Mouse (Mus musculus) midbrain, embryonic 13.5 days (tissue): Measurements from ENCODE around the gene Cbx2. TPM values are rescaled to one million over a fixed set of nuclear protein-coding genes. Genes with fewer than 3 reads are reported as not detected.

Experiments
- ATAC-seq: fragments of 200-750 bp; cut with Nextera tagmentation; 2 replicates; pipeline ENCODE4 v1.8.0; 2017; ENCODE audit warnings: mild to moderate bottlenecking, moderate TSS enrichment, moderate library complexity
- H3K27ac ChIP-seq: fragments of 300-500 bp; sonication (generic); 2 replicates; pipeline ENCODE4 v1.5.1; 2015; ENCODE audit warnings: inconsistent platforms, mild to moderate bottlenecking, moderate library complexity
- H3K27me3 ChIP-seq: fragments of 300-500 bp; sonication (generic); 2 replicates; pipeline ENCODE4 v1.6.1; 2015; ENCODE audit warnings: mild to moderate bottlenecking, inconsistent platforms
- H3K36me3 ChIP-seq: fragments of 300-500 bp; sonication (generic); 2 replicates; pipeline ENCODE4 v1.6.1; 2015; ENCODE audit warnings: mild to moderate bottlenecking, inconsistent platforms
- H3K4me1 ChIP-seq: fragments of 300-500 bp; sonication (generic); replicated peaks from 2 replicates; pipeline ENCODE4 v1.6.1; 2015; ENCODE audit warnings: inconsistent platforms
- H3K4me2 ChIP-seq: fragments of 300-500 bp; sonication (generic); replicated peaks from 2 replicates; pipeline ENCODE4 v1.6.1; 2015; ENCODE audit warnings: moderate library complexity, mild to moderate bottlenecking, inconsistent platforms
- H3K4me3 ChIP-seq: fragments of 300-500 bp; sonication (generic); replicated peaks from 2 replicates; pipeline ENCODE4 v1.5.1; 2015; ENCODE audit warnings: mild to moderate bottlenecking, inconsistent platforms
- H3K9ac ChIP-seq: fragments of 300-500 bp; sonication (generic); replicated peaks from 2 replicates; pipeline ENCODE4 v1.6.1; 2015; ENCODE audit warnings: mild to moderate bottlenecking, inconsistent platforms
- H3K9me3 ChIP-seq: fragments of 300-500 bp; sonication (generic); 2 replicates; pipeline ENCODE4 v1.6.1; 2016; ENCODE audit warnings: mild to moderate bottlenecking, inconsistent platforms
- WGBS: fragments of 180-500 bp; shearing (Covaris S2); methylation state at CpG from one replicate; pipeline ENCODE4 v1.1.7; 2015; 5-methylcytosine and 5-hydroxymethylcytosine counted together
- polyA plus RNA-seq: library from polyadenylated mRNA; unstranded; fragments of >200 nt; fragmentation: Nextera tagmentation; extraction: Ambion mirVana; gene quantifications from 2 replicates; pipeline ENCODE4 v1.2.1, GENCODE M21; 2015

Gene Cbx2
- polyA plus RNA-seq, 1 experiment from 2014 or later = 34.7 TPM

- H3K27ac ChIP-seq = no peak overlapping the region
- H3K4me3 ChIP-seq = peak overlapping the region; percentile 49
- peak overlapping the region; percentile 92 for H3K4me2 ChIP-seq
- peaks cover 66% of the 10 kb centered on the region for H3K4me1 ChIP-seq
- H3K9ac ChIP-seq = peak overlapping the region; percentile 95
- ATAC-seq = no peak
- no peaks in the 10 kb centered on the region for H3K36me3 ChIP-seq
- peaks cover 74% of the 10 kb centered on the region for H3K27me3 ChIP-seq
- under 1% methylated on average over 32 of the region's 32 CpGs for WGBS
- no peaks in the 10 kb centered on the region for H3K9me3 ChIP-seq
Observed at GRCm38 (mm10) chr11:119055571-119056131, 32.9 kb downstream of the Cbx2 start.

GRCm38 (mm10) chr11:119056301-119057211 lies 33.8 kb downstream of the Cbx2 start:
- H3K4me2 ChIP-seq = peak overlapping the region; percentile 92

GRCm38 (mm10) chr11:119057291-119057690 lies 34.5 kb downstream of the Cbx2 start:
- peak overlapping the region; percentile 95 for H3K9ac ChIP-seq
- peak overlapping the region; percentile 92 for H3K4me2 ChIP-seq
- WGBS = 4% methylated on average over 9 of the region's 9 CpGs
- H3K9me3 ChIP-seq = no peaks in the 10 kb centered on the region
- H3K4me1 ChIP-seq = peaks cover 59% of the 10 kb centered on the region
- peak overlapping the region; percentile 49 for H3K4me3 ChIP-seq
- no peak for ATAC-seq
- H3K27ac ChIP-seq = peak overlapping the region; percentile 91
- H3K36me3 ChIP-seq = no peaks in the 10 kb centered on the region
- peaks cover 74% of the 10 kb centered on the region for H3K27me3 ChIP-seq

More at GRCm38 (mm10) chr11:119056301-119057211, 33.8 kb downstream of the Cbx2 start:
- ATAC-seq = peak; percentile 21
- no peaks in the 10 kb centered on the region for H3K9me3 ChIP-seq
- peak overlapping the region; percentile 91 for H3K27ac ChIP-seq
- H3K36me3 ChIP-seq = no peaks in the 10 kb centered on the region
- under 1% methylated on average over 64 of the region's 65 CpGs for WGBS
- H3K9ac ChIP-seq = peak overlapping the region; percentile 95
- H3K4me1 ChIP-seq = peaks cover 66% of the 10 kb centered on the region
- H3K4me3 ChIP-seq = peak overlapping the region; percentile 49
- H3K27me3 ChIP-seq = peaks cover 74% of the 10 kb centered on the region

GRCm38 (mm10) chr11:119058041-119058995 lies 35.6 kb downstream of the Cbx2 start:
- peaks cover 50% of the 10 kb centered on the region for H3K4me1 ChIP-seq
- H3K4me2 ChIP-seq = peak overlapping the region; percentile 92
- peak overlapping the region; percentile 49 for H3K4me3 ChIP-seq
- H3K27me3 ChIP-seq = peaks cover 75% of the 10 kb centered on the region
- H3K9me3 ChIP-seq = no peaks in the 10 kb centered on the region
- WGBS = 2% methylated on average over 58 of the region's 58 CpGs
- H3K27ac ChIP-seq = no peak overlapping the region
- H3K36me3 ChIP-seq = no peaks in the 10 kb centered on the region
- ATAC-seq = no peak
- H3K9ac ChIP-seq = 0 out of 2 replicates have a peak overlapping the region, but pooled peaks have one; percentile 14

GRCm38 (mm10) chr11:119059256-119059655 lies 36.5 kb downstream of the Cbx2 start:
- H3K9me3 ChIP-seq = no peaks in the 10 kb centered on the region
- 13% methylated on average over 3 of the region's 3 CpGs for WGBS
- peaks cover 77% of the 10 kb centered on the region for H3K27me3 ChIP-seq
- H3K4me3 ChIP-seq = no peak overlapping the region
- no peak for ATAC-seq
- H3K27ac ChIP-seq = no peak overlapping the region
- H3K4me1 ChIP-seq = peaks cover 45% of the 10 kb centered on the region
- H3K4me2 ChIP-seq = 0 out of 2 replicates have a peak overlapping the region, but pooled peaks have one; percentile 92
- no peaks in the 10 kb centered on the region for H3K36me3 ChIP-seq
- H3K9ac ChIP-seq = 0 out of 2 replicates have a peak overlapping the region, but pooled peaks have one; percentile 14

GRCm38 (mm10) chr11:119066841-119067240 lies 44.1 kb downstream of the Cbx2 start:
- Histone ChIP-seq H3K9ac (no peak overlapping the region), H3K36me3 (no peaks in the 10 kb centered on the region), H3K27ac (no peak overlapping the region), H3K9me3 (peaks cover 4% of the 10 kb centered on the region; the same call in 1 of the 2 replicates), H3K4me1 (no peaks in the 10 kb centered on the region), H3K4me2 (no peak overlapping the region), H3K27me3 (peaks cover 20% of the 10 kb centered on the region), H3K4me3 (no peak overlapping the region)
- ATAC-seq = no peak
- 78% methylated on average over 8 of the region's 8 CpGs for WGBS

- H3K9ac ChIP-seq = no peak overlapping the region
- ATAC-seq = no peak
- H3K27me3 ChIP-seq = 0 out of 2 replicates have a peak, but pooled peaks cover 3% of the 10 kb centered on the region
- no peak overlapping the region for H3K27ac ChIP-seq
- H3K4me2 ChIP-seq = no peak overlapping the region
- WGBS = 85% methylated on average over 7 of the region's 7 CpGs
- H3K36me3 ChIP-seq = no peaks in the 10 kb centered on the region
- 0 out of 2 replicates have a peak, but pooled peaks cover 9% of the 10 kb centered on the region for H3K4me1 ChIP-seq
- H3K4me3 ChIP-seq = no peak overlapping the region
- peaks cover 4% of the 10 kb centered on the region; the same call in 1 of the 2 replicates for H3K9me3 ChIP-seq
Observed at GRCm38 (mm10) chr11:119072239-119072638, 49.5 kb downstream of the Cbx2 start.

- Histone ChIP-seq H3K9ac (no peak overlapping the region), H3K4me1 (peaks cover 13% of the 10 kb centered on the region), H3K4me3 (no peak overlapping the region), H3K9me3 (peaks cover 4% of the 10 kb centered on the region), H3K27me3 (0 out of 2 replicates have a peak, but pooled peaks cover 3% of the 10 kb centered on the region), H3K36me3 (no peaks in the 10 kb centered on the region), H3K4me2 (no peak overlapping the region), H3K27ac (no peak overlapping the region)
- ATAC-seq = no peak
- 73% methylated on average over 6 of the region's 6 CpGs for WGBS
Observed at GRCm38 (mm10) chr11:119072986-119073385, 50.2 kb downstream of the Cbx2 start.

- WGBS = 71% methylated on average over 6 of the region's 6 CpGs
- H3K27ac ChIP-seq = no peak overlapping the region
- no peak for ATAC-seq
Observed at GRCm38 (mm10) chr11:119073876-119074433, 51.2 kb downstream of the Cbx2 start.

GRCm38 (mm10) chr11:119075805-119076204 lies 53.0 kb downstream of the Cbx2 start:
- no peaks in the 10 kb centered on the region; the same call in 1 of the 2 replicates for H3K9me3 ChIP-seq
- no peak overlapping the region for H3K4me2 ChIP-seq
- no peak overlapping the region for H3K27ac ChIP-seq
- no peak overlapping the region for H3K9ac ChIP-seq
- no peak for ATAC-seq
- peaks cover 18% of the 10 kb centered on the region for H3K27me3 ChIP-seq
- 93% methylated on average over 5 of the region's 5 CpGs for WGBS
- H3K4me1 ChIP-seq = peaks cover 39% of the 10 kb centered on the region
- H3K4me3 ChIP-seq = no peak overlapping the region
- H3K36me3 ChIP-seq = peaks cover 4% of the 10 kb centered on the region

More at GRCm38 (mm10) chr11:119073876-119074433, 51.2 kb downstream of the Cbx2 start:
- Histone ChIP-seq H3K9ac (no peak overlapping the region), H3K4me2 (no peak overlapping the region), H3K27me3 (0 out of 2 replicates have a peak, but pooled peaks cover 3% of the 10 kb centered on the region), H3K4me1 (peaks cover 23% of the 10 kb centered on the region), H3K9me3 (peaks cover 4% of the 10 kb centered on the region), H3K36me3 (no peaks in the 10 kb centered on the region), H3K4me3 (no peak overlapping the region)

- H3K4me1 ChIP-seq = peaks cover 59% of the 10 kb centered on the region
- no peak overlapping the region for H3K4me2 ChIP-seq
- ATAC-seq = no peak
- peaks cover 34% of the 10 kb centered on the region for H3K27me3 ChIP-seq
- WGBS = 76% methylated on average over 4 of the region's 4 CpGs
- H3K4me3 ChIP-seq = no peak overlapping the region
- no peaks in the 10 kb centered on the region; the same call in 1 of the 2 replicates for H3K9me3 ChIP-seq
- H3K9ac ChIP-seq = no peak overlapping the region
- H3K27ac ChIP-seq = peak overlapping the region; percentile 85; the same call in 1 of the 2 replicates
- H3K36me3 ChIP-seq = peaks cover 22% of the 10 kb centered on the region
Observed at GRCm38 (mm10) chr11:119077755-119078154, 55.0 kb downstream of the Cbx2 start.
